Mouse (Mus musculus) limb, embryonic 14.5 days (tissue): ENCODE results near the gene Oaz2. TPM values are rescaled to one million over a fixed set of nuclear protein-coding genes. Genes with fewer than 3 reads are reported as not detected.

ENCODE experiments used
- ATAC-seq: fragments of 200-750 bp; cut with Nextera tagmentation; 2 replicates; pipeline ENCODE4 v1.8.0; 2017; ENCODE audit warnings: low read depth, moderate number of reproducible peaks, moderate TSS enrichment; ENCODE audit not compliant: low FRiP score
- DNase-seq: peaks from one replicate; pipeline ENCODE4 v3.0.0-alpha.2; 2015; ENCODE audit warnings: low spot score
- H3K27ac ChIP-seq: fragments of 300-500 bp; sonication (generic); replicated peaks from 2 replicates; pipeline ENCODE4 v1.5.1; 2014; ENCODE audit warnings: low read depth, mild to moderate bottlenecking, low read length, moderate library complexity, mixed read lengths
- H3K27me3 ChIP-seq: fragments of 300-500 bp; sonication (generic); 2 replicates; pipeline ENCODE4 v1.6.1; 2014; ENCODE audit warnings: low read length, mixed read lengths; ENCODE audit not compliant: control insufficient read depth, insufficient read depth
- H3K36me3 ChIP-seq: fragments of 300-500 bp; sonication (generic); 2 replicates; pipeline ENCODE4 v1.6.1; 2014; ENCODE audit warnings: mild to moderate bottlenecking, low read length, moderate library complexity, mixed read lengths; ENCODE audit not compliant: control insufficient read depth, insufficient read depth
- H3K4me1 ChIP-seq: fragments of 300-500 bp; sonication (generic); 2 replicates; pipeline ENCODE4 v1.6.1; 2014; ENCODE audit warnings: antibody characterized with exemption, low read length, mixed read lengths; ENCODE audit not compliant: control insufficient read depth, insufficient read depth
- H3K4me2 ChIP-seq: fragments of 300-500 bp; sonication (generic); replicated peaks from 2 replicates; pipeline ENCODE4 v1.6.1; 2014; ENCODE audit warnings: low read depth, mild to moderate bottlenecking, low read length, moderate library complexity; ENCODE audit not compliant: severe bottlenecking
- H3K4me3 ChIP-seq: fragments of 300-500 bp; sonication (generic); replicated peaks from 2 replicates; pipeline ENCODE4 v1.5.1; 2014; ENCODE audit warnings: low read length
- H3K9ac ChIP-seq: fragments of 300-500 bp; sonication (generic); 2 replicates; pipeline ENCODE4 v1.6.1; 2014; ENCODE audit warnings: mild to moderate bottlenecking, low read depth, low read length, moderate library complexity; ENCODE audit not compliant: severe bottlenecking
- H3K9me3 ChIP-seq: fragments of 300-500 bp; sonication (generic); 2 replicates; pipeline ENCODE4 v1.6.1; 2016; ENCODE audit warnings: low read length; ENCODE audit not compliant: control insufficient read depth
- POLR2A ChIP-seq: fragments of 200-500 bp; IDR thresholded peaks from 2 replicates; pipeline ENCODE4 v1.8.0; 2012; ENCODE audit warnings: inconsistent platforms, mild to moderate bottlenecking, moderate library complexity, borderline replicate concordance; ENCODE audit not compliant: insufficient read depth, insufficient read length; ENCODE audit errors: extremely low read depth
- WGBS: fragments of 180-500 bp; shearing (Covaris S2); extraction: QIAGEN DNeasy Blood & Tissue Kit; methylation state at CpG from one replicate; pipeline ENCODE4 v1.1.7; 2014; 5-methylcytosine and 5-hydroxymethylcytosine counted together
- polyA plus RNA-seq, 2 experiments: library from polyadenylated mRNA; depleted of rRNA in 1 of 2; stranded (reverse) in 1 of 2; unstranded in 1 of 2; fragments of >200 nt; fragmentation: Nextera tagmentation in 1 of 2; extraction: Ambion mirVana in 1 of 2; gene quantifications; 2 replicates each; pipeline versions ENCODE4 v1.2.1 to v1.2.3; 2012 to 2014

Oaz2 gene
- polyA plus RNA-seq, 2 experiments = 199 to 221 TPM

DNA sequence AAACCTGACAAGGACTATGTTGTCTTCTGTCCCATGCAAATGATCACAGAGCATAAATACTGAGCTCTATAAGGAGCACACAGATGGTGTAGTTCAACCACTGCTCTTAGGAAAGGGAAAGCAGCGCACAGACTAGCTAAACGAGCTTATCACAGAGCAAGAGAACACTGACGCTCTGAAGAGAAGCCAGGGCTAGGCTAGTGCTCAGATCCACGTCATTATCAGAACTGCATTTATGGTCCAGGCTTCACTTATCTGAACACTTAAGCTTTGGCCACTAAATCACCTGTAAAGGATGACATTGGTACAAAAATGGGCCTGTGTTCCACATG, 57.5 kb downstream of the Oaz2 start:
- Histone ChIP-seq H3K9ac (no peak overlapping the region), H3K4me1 (peaks cover 24% of the 10 kb centered on the region), H3K27me3 (no peaks in the 10 kb centered on the region), H3K36me3 (0 out of 2 replicates have a peak, but pooled peaks cover 12% of the 10 kb centered on the region), H3K9me3 (no peaks in the 10 kb centered on the region), H3K4me2 (no peak overlapping the region), H3K27ac (peak overlapping the region; percentile 56), H3K4me3 (no peak overlapping the region)
- WGBS = 49% methylated on average over 4 of the region's 4 CpGs
- no peak for DNase-seq
- TF ChIP-seq POLR2A = no peak
- no peak for ATAC-seq

DNA sequence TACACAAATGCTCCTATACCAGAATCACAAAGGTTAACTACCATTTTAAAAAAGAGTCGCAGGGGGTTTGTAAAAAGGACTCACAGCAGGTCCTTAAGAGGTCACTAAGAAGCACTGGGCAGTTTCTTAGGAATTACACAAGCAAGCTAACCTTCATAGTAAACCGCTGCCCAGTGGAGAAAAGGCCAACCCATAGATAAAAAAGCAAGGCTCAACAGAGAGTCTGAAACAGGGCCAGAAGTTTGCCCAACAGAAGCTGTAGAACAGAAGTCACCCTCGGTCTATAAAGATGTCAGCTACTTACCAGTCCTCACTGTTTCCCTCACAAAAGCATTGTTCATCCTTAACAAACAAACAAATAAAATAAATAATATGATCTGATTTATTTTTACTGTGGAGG, 58.6 kb downstream of the Oaz2 start:
- Histone ChIP-seq H3K36me3 (peaks cover 13% of the 10 kb centered on the region; the same call in 1 of the 2 replicates), H3K9me3 (no peaks in the 10 kb centered on the region), H3K4me2 (no peak overlapping the region), H3K4me3 (no peak overlapping the region), H3K27ac (no peak overlapping the region), H3K27me3 (no peaks in the 10 kb centered on the region), H3K4me1 (peaks cover 24% of the 10 kb centered on the region), H3K9ac (no peak overlapping the region)
- no peak for ATAC-seq
- 89% methylated on average over 3 of the region's 3 CpGs for WGBS
- no peak for TF ChIP-seq POLR2A
- DNase-seq = no peak

DNA sequence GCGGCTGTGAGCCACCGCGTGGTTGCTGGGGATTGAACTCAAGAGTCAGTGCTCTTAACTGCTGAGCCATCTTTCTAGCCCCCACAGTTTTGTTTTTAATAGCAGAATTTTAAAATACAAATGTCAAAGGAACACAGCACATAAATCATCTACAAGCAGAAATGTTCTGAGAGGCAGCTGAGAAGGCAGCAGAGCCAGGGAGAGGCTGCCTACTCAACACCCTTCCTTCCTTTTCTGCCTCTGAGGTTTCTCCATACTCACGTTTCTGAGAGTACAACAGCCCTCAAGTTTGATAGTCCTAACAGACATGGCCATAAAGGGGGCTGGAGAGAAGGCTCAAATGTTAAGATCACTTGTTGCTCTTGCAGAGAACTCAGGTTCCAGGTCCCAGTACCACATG, 59.7 kb downstream of the Oaz2 start:
- Histone ChIP-seq H3K36me3 (peaks cover 12% of the 10 kb centered on the region; the same call in 1 of the 2 replicates), H3K9ac (no peak overlapping the region), H3K27me3 (no peaks in the 10 kb centered on the region), H3K27ac (no peak overlapping the region), H3K9me3 (no peaks in the 10 kb centered on the region), H3K4me3 (no peak overlapping the region), H3K4me1 (peaks cover 24% of the 10 kb centered on the region), H3K4me2 (no peak overlapping the region)
- 84% methylated on average over 4 of the region's 4 CpGs for WGBS
- ATAC-seq (no peak), DNase-seq (no peak)
- TF ChIP-seq POLR2A = no peak

DNA sequence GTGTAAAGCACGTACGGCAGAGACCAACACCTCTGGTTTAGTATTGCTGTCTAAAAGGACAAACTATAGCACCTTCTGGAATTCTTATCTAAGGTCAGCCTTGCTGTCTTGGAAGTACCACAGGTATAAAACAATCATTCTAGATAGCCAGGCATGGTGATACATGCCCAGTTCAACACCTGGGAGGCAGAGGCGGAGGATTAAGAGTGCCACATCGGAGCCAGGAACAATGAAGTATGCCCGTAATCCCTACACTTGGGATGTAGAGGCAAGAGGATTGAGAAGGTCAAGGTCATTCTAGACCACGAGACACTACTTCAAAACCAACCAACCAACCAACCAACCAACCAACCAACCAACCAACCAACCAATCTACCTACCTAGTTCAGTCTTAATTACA, 60.8 kb downstream of the Oaz2 start:
- no peak for DNase-seq
- H3K9me3 ChIP-seq = no peaks in the 10 kb centered on the region
- H3K9ac ChIP-seq = no peak overlapping the region
- no peak overlapping the region for H3K27ac ChIP-seq
- peaks cover 12% of the 10 kb centered on the region; the same call in 1 of the 2 replicates for H3K36me3 ChIP-seq
- peaks cover 24% of the 10 kb centered on the region for H3K4me1 ChIP-seq
- no peak overlapping the region for H3K4me2 ChIP-seq
- H3K4me3 ChIP-seq = no peak overlapping the region
- no peak for ATAC-seq
- TF ChIP-seq POLR2A = no peak
- H3K27me3 ChIP-seq = no peaks in the 10 kb centered on the region
- 93% methylated on average over 6 of the region's 6 CpGs for whole genome bisulfite sequencing

DNA sequence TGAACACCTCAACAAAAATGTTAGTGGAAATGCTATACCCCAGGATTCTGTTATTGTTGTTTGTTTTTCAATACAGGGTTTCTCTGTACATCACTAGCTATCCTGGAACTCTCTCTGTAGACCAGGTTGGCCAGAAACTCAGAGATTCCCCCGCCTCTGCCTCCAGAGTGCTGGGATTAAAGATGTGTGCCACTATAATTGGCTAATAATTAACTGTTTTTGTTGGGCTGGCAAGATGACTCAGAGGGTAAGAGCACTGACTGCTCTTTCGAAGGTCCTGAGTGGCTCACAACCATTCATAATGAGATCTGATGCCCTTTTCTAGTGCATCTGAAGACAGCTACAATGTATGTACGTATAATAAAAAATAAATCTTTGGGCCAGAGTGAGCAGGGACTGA, 67.1 kb downstream of the Oaz2 start:
- H3K27ac ChIP-seq = no peak overlapping the region
- peaks cover 12% of the 10 kb centered on the region for H3K36me3 ChIP-seq
- WGBS = 91% methylated on average over 3 of the region's 3 CpGs
- H3K9me3 ChIP-seq = no peaks in the 10 kb centered on the region
- ATAC-seq = no peak
- TF ChIP-seq POLR2A = no peak
- no peak overlapping the region for H3K4me2 ChIP-seq
- H3K4me1 ChIP-seq = no peaks in the 10 kb centered on the region
- H3K27me3 ChIP-seq = no peaks in the 10 kb centered on the region
- no peak for DNase-seq
- no peak overlapping the region for H3K9ac ChIP-seq
- H3K4me3 ChIP-seq = no peak overlapping the region

Other genes starting within 250 kb of the Oaz2 start
- not detected in 2 replicates for gene Slc51b, start 245.0 kb upstream of the Oaz2 start, polyA plus RNA-seq (2012; rRNA removed)
- gene Slc51b, start 245.0 kb upstream of the Oaz2 start, polyA plus RNA-seq (2014; fragmentation: Nextera tagmentation; extraction: Ambion mirVana) = not detected in 2 replicates
- 26.3 and 28.8 TPM in 2 replicates for gene Mtfmt, start 232.2 kb upstream of the Oaz2 start, polyA plus RNA-seq (2012; rRNA removed)
- gene Mtfmt, start 232.2 kb upstream of the Oaz2 start, polyA plus RNA-seq (2014; fragmentation: Nextera tagmentation; extraction: Ambion mirVana) = 18.7 and 22.5 TPM in 2 replicates
- 68.0 and 70.3 TPM in 2 replicates for gene Spg21, start 207.1 kb upstream of the Oaz2 start, polyA plus RNA-seq (2012; rRNA removed)
- 147 and 169 TPM in 2 replicates for gene Spg21, start 207.1 kb upstream of the Oaz2 start, polyA plus RNA-seq (2014; fragmentation: Nextera tagmentation; extraction: Ambion mirVana)
- 0.08 TPM in 1 of 2 replicates, not detected in the other for gene Ankdd1a, start 147.8 kb upstream of the Oaz2 start, polyA plus RNA-seq (2012; rRNA removed)
- not detected in 2 replicates for gene Ankdd1a, start 147.8 kb upstream of the Oaz2 start, polyA plus RNA-seq (2014; fragmentation: Nextera tagmentation; extraction: Ambion mirVana)
- 14.2 and 17.1 TPM in 2 replicates for gene Plekho2, start 88.0 kb upstream of the Oaz2 start, polyA plus RNA-seq (2012; rRNA removed)
- gene Plekho2, start 88.0 kb upstream of the Oaz2 start, polyA plus RNA-seq (2014; fragmentation: Nextera tagmentation; extraction: Ambion mirVana) = 14.4 and 14.7 TPM in 2 replicates
- 16.2 and 19.2 TPM in 2 replicates for gene Pif1, start 80.8 kb upstream of the Oaz2 start, polyA plus RNA-seq (2012; rRNA removed)
- gene Pif1, start 80.8 kb upstream of the Oaz2 start, polyA plus RNA-seq (2014; fragmentation: Nextera tagmentation; extraction: Ambion mirVana) = 7.2 and 9.6 TPM in 2 replicates
- 19.3 and 31.9 TPM in 2 replicates for gene Rbpms2, start 38.4 kb upstream of the Oaz2 start, polyA plus RNA-seq (2012; rRNA removed)
- 10.3 and 13.8 TPM in 2 replicates for gene Rbpms2, start 38.4 kb upstream of the Oaz2 start, polyA plus RNA-seq (2014; fragmentation: Nextera tagmentation; extraction: Ambion mirVana)
- gene Zfp609, start 159.6 kb downstream of the Oaz2 start, polyA plus RNA-seq (2012; rRNA removed) = 20.3 and 22.0 TPM in 2 replicates
- gene Zfp609, start 159.6 kb downstream of the Oaz2 start, polyA plus RNA-seq (2014; fragmentation: Nextera tagmentation; extraction: Ambion mirVana) = 7.3 and 8.8 TPM in 2 replicates
- gene Pclaf, start 222.2 kb downstream of the Oaz2 start, polyA plus RNA-seq (2012; rRNA removed) = 75.1 and 109 TPM in 2 replicates
- 115 and 116 TPM in 2 replicates for gene Pclaf, start 222.2 kb downstream of the Oaz2 start, polyA plus RNA-seq (2014; fragmentation: Nextera tagmentation; extraction: Ambion mirVana)
- 18.8 and 24.8 TPM in 2 replicates for gene Trip4, start 240.8 kb downstream of the Oaz2 start, polyA plus RNA-seq (2012; rRNA removed)
- gene Trip4, start 240.8 kb downstream of the Oaz2 start, polyA plus RNA-seq (2014; fragmentation: Nextera tagmentation; extraction: Ambion mirVana) = 31.2 and 39.3 TPM in 2 replicates
- gene Csnk1g1, start 240.9 kb downstream of the Oaz2 start, polyA plus RNA-seq (2012; rRNA removed) = 12.8 and 12.9 TPM in 2 replicates
- gene Csnk1g1, start 240.9 kb downstream of the Oaz2 start, polyA plus RNA-seq (2014; fragmentation: Nextera tagmentation; extraction: Ambion mirVana) = 19.4 and 22.1 TPM in 2 replicates